Mouse (Mus musculus): ENCODE measurements around the gene Thbd. TPM values are rescaled to one million over a fixed set of nuclear protein-coding genes. Genes with fewer than 3 reads are reported as not detected.

Gene Thbd
- total RNA-seq, 2 experiments from 2014 or later: 13.0 to 14.6 TPM

DNA sequence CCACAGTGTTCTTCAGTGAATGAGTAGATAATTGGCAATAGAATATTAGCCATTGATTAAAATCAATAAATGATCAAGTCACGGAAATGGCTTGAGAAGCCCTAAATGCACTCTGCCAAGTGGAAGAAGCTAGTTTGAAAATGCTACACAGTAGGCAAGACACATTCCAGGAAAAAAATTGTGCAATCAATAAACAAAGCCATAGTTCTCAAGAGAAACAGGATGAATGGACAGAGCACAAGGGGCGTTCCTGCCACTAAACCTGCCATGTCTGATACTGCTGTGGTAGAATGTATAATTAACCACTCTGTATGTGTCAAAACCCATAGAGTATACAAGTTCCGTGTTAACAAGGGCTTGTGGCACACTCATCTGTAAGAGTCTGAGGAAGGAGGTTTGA, 19.6 kb upstream of the Thbd start:
- peak; percentile 15; the same call in 1 of the 2 replicates for ATAC-seq (replicated peaks; ENCODE audit: poor library complexity, severe bottlenecking)

DNA sequence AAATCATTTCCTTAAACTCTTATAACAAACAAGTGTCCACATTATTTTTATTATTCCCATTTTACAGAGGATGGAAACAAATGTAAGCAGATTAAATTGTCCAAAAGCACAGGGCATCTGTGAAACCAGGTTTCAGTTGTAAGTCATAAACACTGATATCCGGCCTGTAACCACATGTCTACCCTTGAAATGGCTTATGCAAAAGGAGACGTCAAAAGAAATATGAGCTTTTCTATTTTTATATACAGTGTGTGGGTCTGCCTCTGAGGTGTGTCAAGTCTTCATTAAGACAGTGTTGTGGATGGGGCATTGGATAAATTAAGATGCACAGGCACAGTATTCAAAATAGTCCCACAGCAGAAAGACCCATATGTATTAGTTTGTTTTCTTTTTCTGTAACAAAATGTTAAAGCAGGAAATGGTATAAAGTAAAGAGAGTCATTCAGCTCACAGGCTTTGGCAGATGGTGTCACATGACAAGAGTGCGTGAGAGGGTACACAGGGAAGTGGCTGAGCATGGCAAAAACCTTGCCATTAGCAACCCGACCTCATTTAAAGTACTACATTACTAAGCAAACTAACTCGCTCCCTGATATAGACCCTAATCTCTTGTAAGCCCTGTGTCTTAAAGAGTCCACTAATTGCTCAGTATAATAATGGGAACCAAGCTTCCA, 17.9 kb upstream of the Thbd start:
- ATAC-seq (replicated peaks; ENCODE audit: poor library complexity, severe bottlenecking): peak; percentile 24

DNA sequence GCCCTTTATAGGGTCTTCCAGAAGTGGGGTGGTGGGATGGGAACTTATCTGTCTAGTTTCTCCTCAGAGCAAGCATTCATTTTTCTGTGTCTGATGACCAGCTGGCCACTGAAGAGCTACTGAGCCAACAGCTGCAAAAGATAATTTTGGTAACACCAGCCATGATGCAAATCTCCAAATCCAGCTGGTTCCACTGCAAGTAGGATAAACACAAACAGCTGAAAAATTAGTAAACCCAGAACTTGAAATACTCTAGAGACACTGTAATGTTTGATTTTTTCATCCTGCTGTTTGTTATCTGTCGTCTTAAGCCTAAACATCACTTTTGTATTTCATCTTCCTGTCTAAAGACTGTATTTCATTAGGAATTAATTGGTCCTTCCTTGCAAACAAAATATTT, 13.7 kb upstream of the Thbd start:
- no peak for ATAC-seq (replicated peaks; ENCODE audit: poor library complexity, severe bottlenecking)

DNA sequence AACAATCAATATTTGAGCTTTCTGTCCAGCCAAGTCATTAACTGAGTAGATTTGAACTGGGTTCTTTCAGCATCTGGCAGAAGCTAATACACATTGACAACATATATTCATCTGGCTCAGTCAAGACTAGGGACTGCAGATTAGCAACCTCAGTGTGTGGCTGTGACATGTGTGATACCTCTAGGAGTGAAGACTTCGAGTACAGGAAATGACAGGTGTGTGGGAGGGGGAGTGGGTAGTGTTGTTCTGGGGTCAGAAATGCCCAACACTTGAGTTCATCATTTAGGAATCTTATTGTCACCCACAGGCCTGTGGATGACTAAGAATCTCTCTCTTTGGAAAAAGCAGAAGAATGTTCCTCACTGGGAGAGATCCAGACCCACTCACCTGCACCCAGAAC, 13.1 kb upstream of the Thbd start:
- no peak for ATAC-seq (replicated peaks; ENCODE audit: poor library complexity, severe bottlenecking)

DNA sequence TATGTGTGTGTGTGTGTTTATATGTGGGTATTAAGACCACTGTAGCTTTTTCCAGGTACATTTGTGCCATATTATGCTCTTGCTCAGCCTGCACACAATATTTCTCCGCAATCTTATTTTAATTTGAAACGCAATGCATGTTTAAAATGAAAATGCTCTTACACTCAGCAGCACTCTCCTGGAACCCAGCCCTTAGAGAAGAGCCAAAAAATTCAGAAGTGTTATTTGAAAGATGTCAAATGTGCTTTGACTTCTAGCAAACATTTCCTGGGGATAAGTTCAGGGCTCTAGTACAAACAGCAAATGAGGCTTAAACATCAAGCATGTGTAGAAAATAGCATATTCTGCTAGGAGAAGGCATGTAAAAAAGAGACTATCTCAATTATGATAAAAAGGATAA, 11.8 kb upstream of the Thbd start:
- ATAC-seq (replicated peaks; ENCODE audit: poor library complexity, severe bottlenecking): no peak

DNA sequence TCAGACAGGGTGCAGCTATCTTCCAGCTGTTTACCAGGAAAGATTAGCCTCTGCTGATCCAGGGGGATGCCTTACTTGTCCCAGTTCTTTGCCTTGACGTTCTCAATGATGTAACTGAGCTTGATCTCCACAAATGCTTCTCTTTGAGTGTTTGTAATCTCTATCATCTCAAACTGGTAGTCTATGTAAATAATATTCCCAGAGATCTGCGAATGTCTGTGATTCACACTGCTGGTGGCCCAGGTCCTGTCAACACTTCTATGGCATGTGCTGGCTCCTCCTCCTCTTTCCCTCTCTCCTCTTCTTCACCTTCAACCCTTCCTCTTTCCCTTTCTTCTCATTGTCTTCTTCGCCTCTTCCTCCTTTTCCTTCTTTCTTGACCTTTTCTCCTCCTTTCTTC, 11.2 kb upstream of the Thbd start:
- no peak for ATAC-seq (replicated peaks; ENCODE audit: poor library complexity, severe bottlenecking)

DNA sequence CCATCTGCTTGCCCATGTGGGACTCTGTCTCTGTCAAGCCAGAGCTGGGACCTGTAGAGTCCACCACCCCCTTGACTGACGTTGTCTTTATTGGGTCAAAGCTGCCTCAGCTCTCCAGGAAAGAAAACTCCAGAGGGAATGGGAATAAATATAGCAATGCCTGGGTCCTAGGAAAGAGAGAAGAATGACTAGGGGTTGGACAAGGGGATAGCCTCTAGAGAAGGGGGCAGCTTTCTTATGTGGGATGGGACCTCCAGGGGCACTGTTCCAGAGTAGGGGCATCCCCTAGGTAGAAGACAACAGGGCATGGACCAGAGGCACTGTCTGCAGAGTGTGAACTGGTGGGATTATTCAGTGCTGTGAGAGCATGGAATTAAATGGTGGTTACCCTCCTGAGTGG, 1.8 kb upstream of the Thbd start:
- no peak for ATAC-seq (replicated peaks; ENCODE audit: poor library complexity, severe bottlenecking)

DNA sequence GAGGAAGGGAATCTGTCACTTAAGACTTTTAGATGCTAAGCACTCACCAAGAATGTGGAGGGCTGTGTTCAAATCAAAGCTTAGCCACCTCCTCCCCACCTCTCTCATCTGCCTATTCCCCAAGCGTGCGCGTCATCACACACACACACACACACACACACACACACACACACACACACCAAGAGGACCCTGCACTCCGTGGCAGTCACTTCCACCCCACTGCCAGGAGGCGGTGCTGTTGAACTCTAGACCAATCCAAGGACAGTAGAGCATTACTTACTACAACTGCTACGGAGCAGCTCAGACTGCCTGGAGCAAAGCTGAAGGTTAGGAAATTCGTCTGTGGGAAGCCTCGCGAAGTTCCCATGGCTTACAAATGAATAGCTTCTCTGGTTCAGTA, 1.2 kb upstream of the Thbd start:
- ATAC-seq (replicated peaks; ENCODE audit: poor library complexity, severe bottlenecking): peak; percentile 56

DNA sequence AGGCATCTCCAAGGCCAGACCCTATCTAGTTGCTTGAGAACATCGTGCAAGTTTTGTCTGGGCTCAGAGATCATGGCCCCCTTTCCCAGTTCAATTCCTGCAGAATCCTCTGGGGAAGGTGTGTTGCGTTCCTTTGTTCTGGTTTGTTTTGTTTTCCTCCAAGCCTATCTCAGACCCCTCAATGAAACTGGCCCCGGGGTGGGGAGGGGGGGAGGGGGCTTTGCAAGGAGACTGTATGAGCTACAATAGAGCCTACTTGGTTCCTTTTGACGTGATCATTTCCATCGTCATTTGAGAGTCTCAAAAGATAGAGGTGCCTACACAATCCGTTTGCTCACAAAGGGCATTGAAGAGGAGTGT, 753 bp upstream of the Thbd start:
- ATAC-seq (replicated peaks; ENCODE audit: poor library complexity, severe bottlenecking): no peak

DNA sequence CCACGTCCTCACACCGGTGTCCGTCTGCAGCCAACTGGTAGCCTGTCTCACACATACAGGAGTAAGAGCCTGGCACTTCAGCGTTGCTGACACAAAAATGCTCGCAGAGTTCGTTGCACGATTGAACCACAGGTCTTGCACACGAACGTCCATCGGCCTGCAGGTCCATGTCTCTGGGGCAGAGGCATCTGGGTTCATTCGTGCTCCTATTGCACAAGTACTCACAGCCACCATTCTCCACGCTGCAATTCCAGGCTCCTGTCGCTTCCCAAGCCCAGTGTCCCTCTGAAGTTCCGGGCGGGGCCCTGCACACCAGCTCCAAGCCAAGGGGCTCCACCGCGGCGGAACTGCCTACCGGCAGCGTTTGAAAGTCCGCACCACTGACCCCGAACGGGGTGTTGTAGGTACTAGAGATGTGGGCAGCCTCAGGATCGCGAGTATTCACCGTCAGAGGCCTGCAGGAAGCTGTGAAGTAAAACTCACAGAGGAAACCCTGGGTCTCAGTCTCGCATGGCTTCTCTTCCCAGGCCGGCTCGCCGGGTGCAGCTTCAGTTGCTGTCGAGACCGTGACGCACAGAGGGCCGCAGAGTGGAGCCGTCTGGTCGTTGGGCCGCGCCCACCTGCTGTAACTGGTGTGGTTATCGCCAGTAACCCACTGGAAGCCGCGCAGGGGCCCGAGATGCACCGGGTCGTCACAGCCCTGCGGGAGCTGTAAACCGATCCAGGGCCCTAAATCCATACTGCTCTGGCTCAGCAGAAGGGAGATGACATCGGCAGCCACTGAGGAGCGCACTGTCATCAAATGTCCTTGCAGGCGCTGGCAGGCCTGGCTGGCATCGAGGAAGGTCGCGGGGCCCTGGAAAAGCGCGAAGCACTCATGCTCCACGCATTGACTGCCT, 768 bp downstream of the Thbd start:
- peak; percentile 42 for ATAC-seq (replicated peaks; ENCODE audit: poor library complexity, severe bottlenecking)

DNA sequence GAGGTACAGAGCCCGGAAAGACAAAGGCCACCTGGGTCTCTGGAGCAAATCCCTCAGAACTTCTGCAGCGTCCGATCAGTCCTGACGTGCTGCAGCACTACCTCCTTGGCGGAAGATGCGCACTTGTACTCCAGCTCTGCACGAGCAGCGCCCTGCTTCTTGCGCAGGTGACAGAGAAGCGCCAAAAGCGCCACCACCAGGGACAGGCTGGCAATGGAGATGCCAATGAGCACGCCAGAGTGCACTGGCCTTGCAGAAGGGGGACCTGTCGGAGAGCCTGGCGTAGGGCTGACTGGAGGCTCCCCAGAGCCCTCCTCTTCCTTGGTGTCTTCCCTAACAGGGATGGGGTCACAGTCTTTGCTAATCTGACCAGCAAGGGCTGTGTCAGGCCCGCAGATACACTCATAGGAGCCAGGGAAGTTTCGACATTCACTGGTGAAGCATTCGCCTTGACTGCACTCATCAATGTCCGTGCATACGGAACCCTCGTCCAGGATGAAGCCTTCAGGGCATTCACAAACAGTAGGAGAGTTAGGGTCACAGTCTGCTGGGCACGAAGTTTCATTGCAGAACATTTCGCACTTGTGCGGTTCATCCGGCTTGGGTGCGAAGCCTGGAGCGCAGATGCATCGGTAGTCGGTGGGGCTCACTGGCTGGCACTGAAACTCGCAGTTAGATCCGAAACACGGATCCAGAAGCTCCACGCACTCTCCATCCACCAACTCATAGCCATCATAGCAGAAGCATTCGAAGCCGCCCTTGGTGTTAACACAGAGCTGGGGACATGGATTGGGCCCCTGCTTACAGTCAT, 1.6 kb downstream of the Thbd start:
- ATAC-seq (replicated peaks; ENCODE audit: poor library complexity, severe bottlenecking): peak; percentile 20

DNA sequence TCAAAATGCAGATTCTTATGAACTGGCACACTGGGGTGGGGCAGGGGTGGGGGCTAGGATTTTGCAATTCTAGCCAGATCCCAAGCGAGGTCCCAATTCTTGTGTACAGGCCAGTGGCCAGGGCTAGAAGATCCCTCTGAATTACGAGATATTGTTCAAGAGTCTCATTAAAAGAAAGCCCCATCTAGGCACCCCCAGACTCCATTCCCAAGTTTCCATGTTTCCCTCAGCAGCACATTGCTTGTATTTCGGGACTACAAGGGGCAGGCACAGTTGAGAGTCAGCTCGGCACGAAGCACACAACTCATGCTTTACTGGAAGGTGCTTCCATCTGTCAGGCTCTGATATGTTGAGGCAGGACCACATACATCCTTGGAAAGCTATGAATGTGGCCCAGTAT, 3.1 kb downstream of the Thbd start:
- no peak for ATAC-seq (replicated peaks; ENCODE audit: poor library complexity, severe bottlenecking)

DNA sequence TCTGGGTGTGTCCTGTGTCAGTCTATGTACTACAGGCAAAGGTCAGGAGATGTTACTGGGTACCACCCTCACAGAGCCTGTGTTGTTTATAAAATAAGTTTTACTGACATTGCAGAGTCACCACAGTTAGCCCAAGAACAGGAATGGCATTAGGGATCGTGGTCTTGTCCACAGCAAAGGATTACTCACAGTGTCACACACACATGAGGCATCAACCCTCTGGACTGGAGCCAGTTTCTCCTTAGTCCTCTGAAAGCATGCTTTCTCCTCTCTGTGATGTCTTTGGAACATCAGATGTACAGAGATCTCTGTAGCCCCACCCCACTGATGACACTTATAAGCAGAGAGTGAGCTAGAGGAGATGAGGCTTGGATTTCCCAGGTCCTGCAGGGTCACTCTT, 5.8 kb downstream of the Thbd start:
- ATAC-seq (replicated peaks; ENCODE audit: poor library complexity, severe bottlenecking): no peak

DNA sequence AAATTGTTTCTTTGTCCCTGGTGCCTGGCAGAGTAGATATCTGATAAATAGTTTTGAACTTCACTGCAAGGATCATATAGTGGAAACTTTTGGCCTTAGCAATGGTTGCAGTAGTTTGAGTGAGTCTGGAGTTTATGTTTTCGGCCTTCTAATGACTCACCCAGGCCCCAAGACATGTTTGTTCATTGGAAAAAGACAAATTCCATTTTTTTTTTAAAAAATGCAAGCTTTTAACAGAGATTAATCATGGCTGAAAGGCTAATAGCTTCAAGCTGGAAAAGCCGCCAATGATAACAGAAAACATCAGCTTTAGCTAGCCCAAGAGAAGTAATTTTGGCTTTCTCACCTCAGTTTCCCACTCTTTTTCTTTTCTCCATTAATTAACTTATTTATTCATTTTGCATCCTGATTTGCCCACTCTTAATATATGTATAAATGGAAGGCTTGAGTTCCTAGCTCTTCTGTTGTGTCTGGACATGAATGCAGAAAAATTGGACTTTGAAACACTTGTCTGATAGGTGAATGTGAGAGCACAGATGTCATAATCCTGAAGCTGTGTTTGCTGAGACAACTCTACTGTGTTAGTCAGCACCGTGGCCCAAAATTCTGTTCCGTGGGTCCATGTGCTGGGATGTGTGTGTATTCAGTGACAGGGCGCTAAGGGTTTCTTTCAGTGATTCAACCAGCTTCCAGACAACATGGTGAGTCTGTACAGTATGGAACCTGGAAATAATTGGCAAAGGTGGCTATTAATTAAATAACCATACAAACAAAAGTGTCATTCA, 8.9 kb downstream of the Thbd start:
- no peak for ATAC-seq (replicated peaks; ENCODE audit: poor library complexity, severe bottlenecking)

DNA sequence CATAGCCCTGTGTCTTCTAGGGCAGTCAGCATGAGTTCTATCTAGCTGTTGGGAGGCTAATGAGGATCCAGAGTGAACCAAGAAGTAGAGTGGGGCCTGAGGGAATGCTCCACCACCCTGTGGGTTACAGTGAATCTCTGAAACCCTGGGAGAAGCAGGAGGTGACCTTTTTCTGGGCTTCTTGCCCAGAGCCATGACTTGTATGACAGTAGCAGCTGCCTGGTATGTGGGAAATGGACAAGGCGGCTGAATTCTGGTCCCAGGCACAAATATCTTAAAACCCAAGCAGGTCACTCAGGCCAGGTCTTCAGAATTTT, 10.2 kb downstream of the Thbd start:
- ATAC-seq (replicated peaks; ENCODE audit: poor library complexity, severe bottlenecking): peak; percentile 12

DNA sequence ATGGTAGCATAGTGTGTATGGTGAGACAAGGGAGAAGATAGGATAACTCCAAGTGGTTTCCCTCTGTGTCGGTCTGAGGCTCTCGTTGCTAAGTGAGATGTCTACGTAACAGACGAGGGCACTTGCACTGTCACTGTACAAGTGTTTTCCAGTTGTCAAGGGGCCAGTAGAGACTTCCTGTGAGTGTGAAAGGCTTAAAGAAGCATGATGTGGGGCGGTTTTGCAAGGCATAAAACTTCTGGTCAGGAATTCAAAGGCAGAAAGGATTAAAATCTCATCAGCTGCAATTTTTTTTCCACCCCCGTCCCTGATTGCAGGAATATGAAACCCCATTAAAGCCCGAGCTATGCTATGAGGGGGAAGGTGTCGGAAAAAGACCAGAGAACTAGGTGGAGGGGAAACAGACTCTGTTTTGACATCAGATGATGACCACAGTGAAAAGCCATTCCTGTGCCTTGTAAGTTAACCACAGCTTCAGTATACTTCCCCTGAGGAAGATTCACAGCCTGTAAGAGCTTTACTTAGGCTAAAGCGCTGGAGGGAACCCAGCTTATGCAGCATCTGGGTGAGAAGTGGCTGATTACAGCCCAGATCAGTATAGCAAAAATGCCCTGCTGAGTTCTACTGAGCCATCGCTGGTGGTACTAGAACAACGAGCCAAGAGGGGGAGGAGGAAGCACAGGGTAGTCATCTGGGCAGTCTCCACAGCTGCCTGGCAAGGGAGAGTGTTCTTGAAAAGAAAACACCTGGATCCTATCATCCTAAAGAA, 10.8 kb downstream of the Thbd start:
- peak; percentile 63 for ATAC-seq (replicated peaks; ENCODE audit: poor library complexity, severe bottlenecking)

DNA sequence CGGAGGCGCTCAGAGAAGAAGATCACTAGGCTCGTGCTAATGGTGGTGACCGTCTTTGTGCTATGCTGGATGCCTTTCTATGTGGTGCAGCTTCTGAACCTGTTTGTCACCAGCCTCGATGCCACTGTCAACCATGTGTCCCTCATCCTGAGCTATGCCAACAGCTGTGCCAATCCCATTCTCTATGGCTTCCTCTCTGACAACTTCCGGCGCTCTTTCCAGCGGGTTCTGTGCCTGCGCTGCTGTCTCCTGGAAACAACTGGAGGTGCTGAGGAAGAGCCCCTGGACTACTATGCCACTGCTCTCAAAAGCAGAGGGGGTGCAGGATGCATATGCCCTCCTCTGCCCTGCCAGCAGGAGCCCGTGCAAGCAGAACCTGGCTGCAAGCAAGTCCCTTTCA, 11.8 kb downstream of the Thbd start:
- ATAC-seq (replicated peaks; ENCODE audit: poor library complexity, severe bottlenecking): no peak

DNA sequence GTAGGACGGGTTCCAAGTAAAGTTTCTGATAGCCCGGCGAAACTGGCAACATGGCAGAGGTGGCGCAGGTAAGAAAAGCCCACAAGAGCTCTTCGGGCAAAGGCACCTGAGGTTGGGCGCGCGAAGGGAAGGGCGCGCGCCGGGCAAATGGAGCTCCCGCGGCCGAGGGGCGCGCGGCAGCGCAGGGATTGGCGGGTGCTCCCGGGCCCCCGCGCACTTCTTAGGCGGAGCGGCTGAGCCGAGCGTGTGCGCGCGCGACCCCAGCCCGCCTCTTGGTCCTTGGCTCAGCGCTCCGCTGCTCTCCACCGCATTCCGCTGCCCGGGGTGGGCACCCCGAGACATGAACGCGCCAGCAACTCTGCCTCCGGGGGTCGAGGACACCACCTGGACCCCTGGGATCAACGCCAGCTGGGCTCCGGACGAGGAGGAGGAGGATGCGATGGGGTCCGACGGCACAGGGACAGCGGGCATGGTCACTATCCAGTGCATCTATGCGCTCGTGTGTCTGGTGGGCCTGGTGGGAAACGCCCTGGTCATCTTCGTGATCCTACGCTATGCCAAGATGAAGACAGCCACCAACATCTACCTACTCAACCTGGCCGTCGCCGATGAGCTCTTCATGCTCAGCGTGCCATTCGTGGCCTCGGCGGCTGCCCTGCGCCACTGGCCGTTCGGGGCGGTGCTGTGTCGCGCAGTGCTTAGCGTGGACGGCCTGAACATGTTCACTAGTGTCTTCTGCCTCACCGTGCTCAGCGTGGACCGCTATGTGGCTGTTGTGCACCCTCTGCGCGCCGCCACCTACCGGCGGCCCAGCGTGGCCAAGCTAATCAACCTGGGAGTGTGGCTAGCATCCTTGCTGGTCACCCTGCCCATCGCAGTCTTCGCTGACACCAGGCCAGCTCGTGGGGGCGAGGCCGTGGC, 12.6 kb downstream of the Thbd start, which contains the start of gene Sstr4:
TSS of gene Sstr4 (plus strand) at position 214 of the 921 bp plus-strand sequence.
- ATAC-seq (replicated peaks; ENCODE audit: poor library complexity, severe bottlenecking): peak; percentile 28

DNA sequence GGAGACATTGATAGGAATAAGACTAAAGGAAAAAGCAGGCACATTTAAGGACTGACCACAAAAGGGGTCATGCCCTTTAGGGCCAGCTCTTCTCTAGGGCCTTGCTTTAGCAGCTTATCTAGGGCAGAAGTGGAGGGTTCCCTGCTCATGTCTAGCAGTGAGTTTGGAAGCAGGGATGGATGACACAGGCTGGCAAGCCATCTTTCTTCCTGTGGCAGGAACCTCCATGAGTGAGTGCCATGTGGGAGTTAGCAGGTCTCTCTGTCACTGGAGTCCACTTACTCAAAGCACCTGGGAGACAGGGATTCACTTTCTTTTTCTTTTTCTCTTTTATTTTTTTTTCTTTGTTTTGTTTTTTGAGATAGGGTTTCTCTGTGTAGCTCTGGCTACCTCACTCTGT, 14.1 kb downstream of the Thbd start:
- ATAC-seq (replicated peaks; ENCODE audit: poor library complexity, severe bottlenecking): no peak

Data from granulocyte monocyte progenitor cell, adult 5-6 weeks (primary cell).